Mouse (Mus musculus) fibroblast of lung, adult 2 months (primary cell): ENCODE measurements around the gene Cnga2.
A peak's percentile ranks its signal among the peaks of the same experiment; 100 is the strongest.
"Not testable (repeated sequence)": the region's sequence is repeated elsewhere in the genome, so short reads cannot be mapped to it uniquely, and the experiment has no call there.

Source experiments
- DNase-seq: peaks from one replicate; pipeline ENCODE4 v3.0.0-alpha.2; 2011; ENCODE audit warnings: low read depth

Gene Cnga2

DNA sequence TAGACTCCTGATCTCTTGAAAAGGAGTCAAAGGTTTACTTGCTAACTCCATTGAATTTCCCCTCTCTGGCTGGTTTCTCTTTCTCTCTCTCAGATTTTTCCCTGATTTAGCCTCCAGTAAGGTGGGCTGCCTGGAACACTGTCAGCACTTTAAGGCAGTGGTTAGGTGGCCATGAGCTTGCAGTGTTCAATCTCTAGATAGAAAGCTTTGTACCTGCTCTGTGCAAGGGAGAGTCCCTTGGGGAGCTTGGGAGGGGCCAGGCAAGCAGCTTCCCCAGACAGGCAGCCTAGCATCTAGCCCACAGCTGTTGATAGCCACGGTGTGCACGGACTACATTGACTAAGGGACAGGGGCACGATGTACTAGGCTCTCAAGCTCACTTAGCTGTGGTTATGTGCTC, at the start of gene Cnga2:
TSS of gene Cnga2 (plus strand) at position 301 of the 400 bp plus-strand sequence.
- no peak for DNase-seq

DNA sequence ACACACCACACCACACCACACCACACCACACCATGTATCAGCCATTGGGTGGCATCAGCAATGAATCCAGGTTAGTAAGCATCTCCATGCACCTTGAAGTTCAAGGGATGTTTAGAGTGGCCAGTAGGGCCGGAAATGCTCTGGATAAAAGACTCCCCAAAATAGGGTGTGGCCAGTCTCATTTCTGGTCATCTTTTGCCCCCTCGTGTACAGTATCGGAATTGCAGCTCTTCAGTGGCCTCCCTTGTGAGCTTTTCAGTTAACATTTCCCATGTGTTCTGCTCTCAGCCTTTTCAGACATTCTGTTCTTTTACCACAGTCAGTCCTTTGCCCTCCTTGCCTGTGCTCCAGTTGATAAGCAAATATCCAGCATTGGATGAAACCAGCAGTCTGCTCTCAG, 45.0 kb upstream of the Cnga2 start:
- DNase-seq, result peak; percentile 11

DNA sequence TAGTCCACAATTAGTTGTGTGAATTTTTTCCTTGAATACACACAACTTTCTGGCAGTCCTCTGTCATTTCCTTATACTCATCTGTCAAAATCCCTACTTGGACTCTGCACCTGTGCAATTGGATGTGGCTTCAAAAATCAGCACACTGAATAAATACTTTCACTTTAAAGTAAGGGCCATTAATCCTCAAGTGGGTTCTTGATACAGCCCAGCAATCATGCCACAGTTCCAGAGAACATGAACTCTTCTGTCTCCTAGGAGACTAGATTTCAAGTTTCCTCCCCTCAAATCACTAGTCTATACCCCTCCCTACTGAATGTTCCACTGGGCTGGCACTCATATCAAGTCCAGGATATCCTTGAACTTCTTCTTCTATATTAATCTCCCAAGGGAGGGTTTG, 33.3 kb upstream of the Cnga2 start:
- no peak for DNase-seq

DNA sequence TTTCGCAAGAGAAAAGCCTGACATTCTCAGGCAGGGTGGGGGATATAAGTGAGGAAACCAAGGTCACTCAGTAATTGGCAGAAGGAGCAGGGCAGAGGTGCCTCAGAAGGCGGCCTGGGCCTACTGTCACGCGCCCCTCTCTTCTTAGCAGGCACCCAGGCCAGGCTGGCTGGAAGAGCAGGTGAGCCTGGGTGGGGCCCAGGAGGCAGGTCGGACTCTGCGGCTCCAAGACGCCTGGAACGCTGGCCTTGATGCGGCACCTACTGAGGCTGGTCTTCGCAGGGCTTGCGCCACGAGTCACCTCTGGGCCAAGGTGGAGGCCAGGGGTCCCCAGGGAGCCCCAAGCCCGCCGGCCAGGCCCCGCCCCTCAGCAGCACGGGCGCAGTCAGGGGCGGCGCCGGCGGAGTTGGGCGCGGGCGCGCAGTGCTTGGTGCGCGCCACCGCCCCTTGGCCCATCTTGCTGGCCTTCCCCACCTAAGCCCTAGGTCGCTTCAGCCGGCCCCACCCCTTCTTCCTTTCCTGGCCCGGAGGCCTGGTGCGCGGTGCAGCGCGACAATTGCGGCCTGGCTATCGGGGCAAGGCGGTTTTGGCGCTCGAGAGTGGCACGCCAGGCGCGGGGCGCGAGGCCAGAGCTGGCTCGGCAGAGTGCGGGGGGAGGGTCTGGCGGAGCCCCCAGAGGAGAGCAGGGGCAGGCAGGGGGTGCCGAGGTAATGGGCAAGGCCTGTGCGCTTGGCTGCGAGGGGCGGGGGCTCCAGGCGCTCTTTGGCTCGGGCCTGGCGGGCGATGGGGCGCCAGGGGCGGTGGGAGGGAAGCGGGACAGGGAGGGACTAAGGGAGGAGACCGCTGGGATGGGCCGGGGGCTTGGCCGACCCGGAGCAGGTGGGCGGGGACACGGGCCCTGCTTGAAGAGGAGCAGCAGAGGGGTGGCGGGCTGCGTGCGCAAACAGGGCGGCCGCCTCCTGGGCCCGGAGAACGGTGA, 29.3 kb upstream of the Cnga2 start, which contains the start of gene Prrg3:
TSS of gene Prrg3 (plus strand) at position 552 of the 979 bp plus-strand sequence.
- DNase-seq, result no peak

DNA sequence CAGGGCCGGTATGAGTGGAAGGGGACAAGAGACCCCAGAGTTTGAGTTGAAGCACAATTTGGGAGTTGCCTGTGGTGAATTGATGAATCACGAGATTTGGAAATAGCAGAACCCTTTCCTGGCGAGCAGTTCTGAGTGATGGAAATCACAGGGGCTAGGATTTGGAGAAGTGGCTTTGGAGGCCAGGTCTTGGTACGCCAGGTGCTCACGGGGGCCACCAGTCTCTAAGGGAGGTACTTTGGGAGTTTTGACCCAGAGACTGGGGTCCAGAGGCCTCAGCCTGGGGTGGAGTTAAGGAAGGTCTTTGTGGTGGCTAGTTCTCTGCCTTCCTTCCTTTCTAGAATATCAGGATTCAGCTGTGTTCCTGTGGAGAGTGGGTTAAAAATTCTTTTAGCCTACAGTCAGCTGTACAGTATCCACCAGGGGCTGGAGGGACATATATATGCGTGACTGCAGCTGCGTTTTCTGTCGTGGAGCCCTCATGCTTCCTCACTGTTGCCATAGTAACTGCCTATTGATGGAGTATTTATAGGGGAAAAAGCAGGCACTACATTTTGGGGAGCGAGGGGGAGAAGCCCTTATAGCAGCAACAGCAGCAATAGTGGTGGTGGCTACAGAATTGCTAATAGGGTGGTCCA, 28.3 kb upstream of the Cnga2 start:
- no peak for DNase-seq

DNA sequence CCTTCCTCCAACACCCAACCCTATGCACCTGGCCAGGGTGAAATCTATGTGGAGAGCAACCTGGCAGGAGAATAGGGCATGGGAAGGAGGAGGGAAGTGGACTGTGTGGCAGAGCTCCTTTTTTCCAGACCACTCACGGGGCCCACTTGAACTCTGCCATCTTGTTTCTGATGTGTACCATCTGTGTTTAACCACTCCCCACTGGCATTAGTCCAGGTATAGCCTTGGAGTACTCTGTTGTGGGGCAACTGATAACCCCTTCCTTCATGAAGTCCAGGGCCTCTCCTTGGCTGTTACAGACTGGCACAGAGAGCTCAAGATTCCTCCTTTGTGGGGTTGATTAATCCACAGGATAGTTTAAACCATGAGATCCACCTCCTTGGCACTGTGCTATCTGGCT, 23.4 kb upstream of the Cnga2 start:
- no peak for DNase-seq

DNA sequence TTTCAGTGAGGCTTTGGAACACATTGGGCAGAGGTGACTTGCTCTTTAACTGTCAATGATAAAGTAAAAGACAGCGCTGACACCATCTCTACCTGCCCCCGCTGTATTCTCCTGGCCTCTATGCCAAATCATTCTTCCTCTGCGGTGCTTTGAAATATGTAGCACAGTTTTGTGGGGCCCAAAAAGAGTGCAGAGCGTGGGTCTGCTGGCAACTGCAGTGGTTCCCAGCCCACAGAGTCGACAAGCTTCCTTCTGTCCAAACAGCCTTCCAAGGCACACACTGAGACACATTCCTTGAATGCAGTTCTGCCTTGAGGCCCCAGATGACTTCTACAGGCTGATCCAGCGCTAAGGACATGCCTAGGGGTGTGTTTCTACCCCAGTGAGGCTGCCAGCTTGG, 22.8 kb upstream of the Cnga2 start:
- DNase-seq, result no peak

DNA sequence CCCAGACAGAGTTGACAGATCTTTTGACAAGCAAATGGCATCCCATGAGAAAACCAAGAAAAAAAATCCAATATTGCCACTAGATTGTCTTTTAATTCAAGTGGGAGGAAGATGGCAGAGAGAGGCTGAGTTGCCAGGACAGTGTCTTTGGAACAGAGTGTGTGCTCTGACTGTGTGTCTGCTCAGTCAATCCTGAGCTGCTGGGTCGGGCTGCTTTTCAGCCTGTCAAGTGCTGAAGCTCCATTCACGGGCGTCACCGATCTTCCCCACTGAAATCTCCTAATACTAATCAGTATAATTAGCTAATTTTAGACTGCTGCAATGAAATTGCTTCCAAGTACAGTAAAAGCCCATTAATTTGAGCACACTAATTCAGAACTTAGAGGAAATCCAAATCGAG, 20.3 kb upstream of the Cnga2 start:
- DNase-seq, result no peak

DNA sequence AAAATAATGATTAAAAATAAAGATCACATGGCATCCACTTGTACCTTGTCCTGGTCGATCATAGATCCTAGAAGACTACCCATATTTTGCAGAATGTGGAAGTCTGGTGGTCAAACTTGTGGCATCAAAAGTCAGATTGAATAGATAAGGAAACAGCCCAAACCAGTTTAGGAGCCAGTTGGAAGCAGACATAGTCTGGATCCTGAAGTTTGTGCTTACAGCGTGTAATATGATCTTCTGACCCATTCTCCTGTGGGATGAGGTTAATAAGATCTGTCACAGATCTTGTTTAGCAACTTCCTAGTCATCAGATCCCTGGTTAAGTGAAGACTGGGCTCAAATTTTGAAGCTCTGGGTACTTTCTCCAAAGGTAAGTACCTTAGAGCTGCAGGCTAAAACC, 19.0 kb upstream of the Cnga2 start, which contains the start of gene Fate1:
TSS of gene Fate1 (plus strand) at position 301 of the 400 bp plus-strand sequence.
- no peak for DNase-seq

DNA sequence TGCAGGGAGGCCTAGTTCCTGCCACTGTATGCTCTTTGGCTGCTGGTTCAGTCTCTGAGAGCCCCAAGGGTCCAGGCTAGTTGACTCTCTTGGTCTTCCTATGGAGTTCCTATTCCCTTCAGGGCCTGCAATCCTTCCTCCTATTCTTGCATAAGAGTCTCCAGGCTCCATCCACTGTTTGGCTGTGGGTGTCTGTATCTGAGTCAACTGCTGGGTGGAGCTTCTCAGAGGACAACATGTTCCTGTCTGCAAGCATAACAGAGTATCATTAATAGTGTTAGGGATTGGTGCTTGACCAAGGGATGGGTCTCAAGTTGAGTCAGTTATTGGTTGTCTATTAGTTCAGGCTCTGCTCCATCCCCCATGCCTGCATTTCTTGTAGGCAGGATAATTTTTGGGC, 14.0 kb upstream of the Cnga2 start:
- not testable (repeated sequence) for DNase-seq

DNA sequence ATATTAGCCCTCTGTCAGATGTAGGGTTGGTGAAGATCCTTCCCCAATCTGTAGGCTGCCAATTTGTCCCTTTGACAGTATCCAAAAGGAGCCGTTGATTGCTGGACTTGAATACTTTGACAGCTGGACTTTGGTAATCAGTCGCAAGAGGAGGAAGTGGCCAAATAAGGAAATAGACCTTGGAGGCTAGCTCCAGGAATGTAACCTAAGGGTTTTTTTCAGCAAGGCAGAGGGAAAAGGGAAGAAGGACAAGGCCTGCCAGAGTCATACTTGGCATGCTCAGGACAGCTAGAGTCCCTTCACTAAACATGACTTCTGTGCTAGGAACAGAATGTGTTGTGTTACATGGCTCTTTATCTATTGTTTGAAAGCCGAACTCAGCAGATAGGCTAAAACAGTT, 11.2 kb upstream of the Cnga2 start:
- DNase-seq, result no peak

DNA sequence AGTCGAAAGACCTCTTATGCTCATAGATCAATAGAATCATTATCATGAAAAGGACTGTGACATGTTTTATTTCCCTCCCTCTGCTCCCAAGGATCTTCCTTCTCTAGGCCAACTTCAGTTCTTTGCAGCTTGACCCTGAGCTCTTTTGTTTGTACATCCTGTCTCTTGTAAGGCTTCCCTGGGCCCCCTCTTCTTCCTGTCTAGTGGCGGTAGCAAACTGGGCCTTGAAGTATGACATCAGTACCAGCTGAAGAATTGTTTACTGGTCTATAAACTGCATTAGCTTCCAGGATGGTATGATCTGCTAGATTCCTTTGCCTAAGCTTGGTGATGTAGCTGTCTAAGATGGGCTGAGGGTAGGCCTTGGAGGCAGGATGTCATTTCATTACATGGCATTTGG, 10.3 kb upstream of the Cnga2 start:
- DNase-seq, result no peak

DNA sequence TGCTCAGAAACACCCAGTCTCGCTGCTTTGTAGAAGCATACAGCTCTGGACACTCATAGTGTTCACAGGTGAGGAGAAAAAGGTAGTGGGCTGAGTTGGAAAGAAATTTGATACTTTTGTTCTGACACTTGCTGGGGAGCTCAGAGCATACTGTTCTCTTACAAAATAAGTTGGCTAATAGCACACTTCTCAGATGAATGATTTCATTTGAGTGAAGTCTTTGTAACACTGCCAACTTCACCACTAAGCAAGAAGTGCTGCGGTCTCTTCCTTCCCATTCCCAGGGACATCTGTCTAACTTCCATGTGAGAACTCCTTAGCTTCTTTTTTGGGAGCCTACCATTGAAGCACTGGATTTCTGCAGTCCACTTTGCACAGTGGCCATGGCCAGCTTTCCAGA, 8.4 kb upstream of the Cnga2 start:
- DNase-seq, result no peak

DNA sequence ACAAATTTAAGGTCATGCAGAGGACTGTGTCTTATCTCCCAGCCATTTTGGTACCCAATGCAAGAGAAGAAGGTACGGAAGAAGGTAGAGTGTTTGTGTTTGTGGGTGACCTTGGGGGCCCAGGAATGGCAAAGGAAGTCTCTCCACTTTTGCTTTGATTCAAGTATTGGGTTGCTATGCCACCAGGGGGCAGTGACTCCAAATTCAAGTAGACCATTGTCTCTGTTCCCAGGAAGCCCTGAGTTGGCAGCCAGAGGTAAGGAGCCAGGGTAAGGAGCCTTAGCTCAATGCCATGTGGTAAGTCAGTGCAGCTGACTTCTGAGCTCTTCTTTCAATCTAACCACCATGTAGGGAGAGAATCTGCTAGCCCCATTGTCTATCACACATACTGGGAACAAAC, 7.9 kb upstream of the Cnga2 start:
- no peak for DNase-seq

DNA sequence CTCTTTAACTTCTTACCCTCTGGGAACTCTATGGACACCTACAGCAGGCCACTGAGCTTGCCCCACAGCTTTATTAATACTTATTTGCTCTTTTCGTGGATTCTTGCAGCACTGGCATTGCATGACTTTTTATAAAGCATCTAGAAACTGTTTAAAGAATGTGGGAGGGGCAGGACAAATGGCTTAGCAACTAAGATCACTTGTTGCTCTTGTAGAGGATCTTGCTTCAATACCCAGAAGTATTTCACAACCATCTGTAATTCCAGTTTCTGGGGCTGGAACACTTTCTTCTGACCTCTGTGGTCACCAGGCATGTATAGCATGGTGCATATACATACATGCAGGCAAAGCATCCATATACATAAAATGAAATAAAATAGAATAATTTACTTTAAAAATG, 4.3 kb downstream of the Cnga2 start:
- no peak for DNase-seq

DNA sequence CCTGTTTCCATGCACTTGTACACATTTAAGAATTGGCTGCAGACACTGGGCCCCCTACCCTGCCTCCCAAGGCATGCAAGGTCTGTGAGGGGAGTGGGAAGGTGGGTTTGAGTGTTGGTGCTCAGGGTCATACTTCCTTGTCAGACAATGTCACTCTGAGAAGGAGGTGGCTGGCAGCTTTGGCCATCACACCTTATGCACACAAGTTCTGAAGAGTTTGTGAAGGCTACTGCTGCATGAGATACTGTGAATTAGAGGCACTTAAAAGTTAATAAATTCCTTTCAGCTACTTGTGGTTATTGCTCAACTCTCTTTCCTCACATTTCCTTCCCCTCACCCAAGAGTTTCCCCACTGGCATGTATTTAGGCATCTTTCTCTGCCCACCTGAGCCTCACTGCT, 18.3 kb downstream of the Cnga2 start:
- no peak for DNase-seq

DNA sequence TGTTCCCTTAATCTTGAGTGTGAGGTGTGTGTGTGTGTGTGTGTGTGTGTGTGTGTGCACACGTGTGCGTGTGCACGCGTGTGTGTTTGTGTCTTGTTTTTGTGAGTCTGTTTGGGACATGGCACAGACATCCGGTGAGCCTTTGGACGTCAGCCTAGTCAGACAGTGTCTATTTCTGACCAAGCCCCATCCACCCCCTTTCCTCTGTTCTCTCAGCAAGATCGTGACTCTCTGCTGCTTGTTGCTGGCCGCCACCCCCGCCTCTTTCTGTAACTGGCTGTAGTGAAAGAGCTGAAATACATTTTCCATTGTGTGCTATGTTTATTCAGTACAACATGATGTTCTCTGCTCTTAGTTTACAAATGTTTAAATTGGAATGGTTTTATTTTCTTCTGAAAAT, 20.6 kb downstream of the Cnga2 start:
- no peak for DNase-seq

DNA sequence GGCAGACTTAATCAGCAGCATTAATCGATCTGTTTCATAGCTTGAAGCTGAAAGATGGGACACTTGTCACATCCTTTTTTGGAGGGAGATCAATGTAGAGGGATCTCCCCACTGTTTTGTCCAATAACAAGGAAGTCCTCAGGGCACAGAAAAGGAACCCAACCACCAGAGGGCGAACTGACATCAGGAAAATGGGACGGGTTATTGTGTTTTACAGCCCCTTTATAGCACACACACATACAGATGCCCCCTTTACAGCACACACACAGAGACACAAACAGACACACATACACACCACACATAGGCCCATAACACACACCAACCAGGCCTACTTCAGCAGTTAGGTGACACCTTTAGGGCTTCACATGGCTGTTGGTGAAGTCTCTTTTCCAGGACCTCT, 21.2 kb downstream of the Cnga2 start:
- no peak for DNase-seq

DNA sequence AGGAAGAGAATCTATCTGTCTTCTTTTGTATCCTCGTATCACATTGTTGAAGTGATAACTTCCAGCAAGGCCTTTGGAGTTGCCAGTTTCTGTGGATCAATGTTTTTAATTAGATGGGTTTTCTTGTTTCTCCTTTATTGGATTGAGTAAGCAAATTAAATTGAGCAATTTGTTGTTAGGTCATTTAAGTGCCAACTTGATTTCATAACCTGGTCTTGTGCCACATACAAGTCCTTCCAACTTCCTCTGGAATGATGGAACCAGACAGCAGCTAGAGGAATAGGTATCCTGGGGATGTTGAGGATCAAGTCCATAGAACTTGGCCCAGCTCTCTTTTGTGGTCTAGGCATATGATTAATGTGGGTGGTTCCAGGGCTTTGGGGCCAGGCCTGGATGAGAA, 30.6 kb downstream of the Cnga2 start:
- no peak for DNase-seq

DNA sequence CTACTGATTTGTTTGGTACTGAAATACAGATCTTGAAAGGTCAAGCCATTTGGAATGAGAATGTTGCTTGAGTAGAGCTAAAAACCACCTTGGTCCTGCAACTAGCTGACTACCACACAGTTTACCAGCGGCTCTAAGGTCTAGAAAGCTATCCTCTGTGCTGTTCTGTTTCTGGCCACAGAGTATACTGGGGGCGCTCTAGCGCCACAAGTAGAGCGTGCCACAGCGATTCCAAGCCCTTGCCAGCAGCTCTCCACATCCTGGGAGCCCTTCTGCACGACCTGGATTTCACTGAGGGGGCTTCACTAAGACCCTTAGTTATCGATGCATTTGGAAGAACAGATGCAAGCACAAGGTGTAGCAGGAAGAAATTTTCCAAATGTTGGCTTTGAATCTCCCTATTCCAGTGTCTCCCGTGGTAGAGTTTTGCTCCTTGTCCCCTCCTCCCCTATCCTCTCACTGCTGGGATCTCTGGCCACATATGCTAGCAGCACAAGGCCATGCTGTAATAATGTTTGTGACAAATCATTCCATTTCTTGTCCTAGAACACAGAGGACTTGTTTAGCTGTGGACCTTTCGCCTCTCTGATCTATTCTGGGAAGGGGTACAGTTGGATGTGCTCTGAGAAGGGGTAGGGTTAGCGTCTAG, 31.2 kb downstream of the Cnga2 start:
- DNase-seq, result no peak

DNA sequence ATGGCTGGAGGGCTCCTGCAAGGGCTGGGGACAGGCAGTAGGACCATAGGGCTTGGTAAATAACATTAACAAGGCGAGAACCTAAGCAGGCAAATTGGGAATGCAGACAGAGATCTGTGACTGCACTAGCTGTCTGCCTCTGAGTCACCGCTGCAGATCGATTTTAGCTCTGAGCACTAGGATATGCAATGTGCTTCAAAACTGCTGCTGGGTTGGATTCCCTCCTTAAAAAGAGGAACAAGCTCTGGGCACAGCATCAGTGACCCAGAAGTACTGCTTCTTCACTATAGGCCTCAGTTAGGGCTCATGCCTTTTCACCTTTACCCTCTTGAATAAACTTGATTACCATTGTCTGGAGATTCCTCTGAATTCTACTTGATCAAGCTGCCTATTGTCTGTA, 31.9 kb downstream of the Cnga2 start:
- DNase-seq, result no peak

DNA sequence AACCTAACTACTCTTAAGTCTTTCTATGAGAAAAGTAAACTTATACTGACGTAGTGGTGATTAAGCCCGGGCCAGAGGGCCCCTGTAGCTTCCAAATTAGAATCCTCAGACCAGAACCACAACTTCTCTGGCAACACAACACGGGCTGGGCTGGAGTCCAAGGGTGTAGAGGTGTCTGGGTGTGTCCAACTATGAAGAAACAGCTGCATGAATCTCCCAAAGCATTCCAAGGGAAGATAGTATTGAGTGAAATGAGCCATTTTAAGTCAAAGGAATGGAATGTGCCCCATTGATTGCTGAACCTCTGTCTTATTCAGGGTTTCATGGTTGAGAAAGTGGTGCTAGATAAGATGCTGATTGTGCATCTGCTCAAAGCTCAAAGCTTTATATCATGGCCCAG, 52.4 kb downstream of the Cnga2 start:
- DNase-seq, result peak; percentile 59

DNA sequence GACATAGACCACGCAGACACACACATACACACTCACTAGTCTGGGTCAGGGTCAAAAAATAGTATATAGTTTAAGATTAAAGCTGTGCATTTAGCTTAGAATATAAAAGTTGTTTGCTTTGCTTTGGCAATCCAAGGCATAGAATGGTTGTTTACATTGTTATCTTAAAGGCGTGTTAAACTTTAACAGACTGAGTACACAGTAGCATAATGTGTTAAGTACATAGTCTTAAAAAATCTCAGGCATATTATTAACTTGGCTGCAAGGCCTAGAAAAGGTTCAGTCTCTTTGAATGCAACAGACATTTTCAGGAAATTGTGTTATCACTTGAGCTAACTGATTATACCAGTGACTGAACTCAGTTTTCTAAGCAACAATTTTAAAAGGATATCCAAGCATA, 56.3 kb downstream of the Cnga2 start:
- no peak for DNase-seq
